Mouse (Mus musculus): Measurements from ENCODE around the gene Pank2.

GRCm38 (mm10) chr2:131262680-131263670, 680 bp downstream of the Pank2 start:
- TF ChIP-seq CTCF (IDR thresholded peaks at IDR 0.05; ENCODE audit: low read depth, low read length): peak; percentile 25; the same call in 1 of the 2 replicates
- 0 out of 2 replicates have a peak, but pooled peaks have one; percentile 29 for TF ChIP-seq POLR2A (IDR thresholded peaks at IDR 0.05; ENCODE audit: borderline replicate concordance, low read depth, low read length)

Measured in bone marrow macrophage, adult 2 months (primary cell).